Mouse (Mus musculus): Measurements from ENCODE around the gene Sec31b.

Gene Sec31b

DNA sequence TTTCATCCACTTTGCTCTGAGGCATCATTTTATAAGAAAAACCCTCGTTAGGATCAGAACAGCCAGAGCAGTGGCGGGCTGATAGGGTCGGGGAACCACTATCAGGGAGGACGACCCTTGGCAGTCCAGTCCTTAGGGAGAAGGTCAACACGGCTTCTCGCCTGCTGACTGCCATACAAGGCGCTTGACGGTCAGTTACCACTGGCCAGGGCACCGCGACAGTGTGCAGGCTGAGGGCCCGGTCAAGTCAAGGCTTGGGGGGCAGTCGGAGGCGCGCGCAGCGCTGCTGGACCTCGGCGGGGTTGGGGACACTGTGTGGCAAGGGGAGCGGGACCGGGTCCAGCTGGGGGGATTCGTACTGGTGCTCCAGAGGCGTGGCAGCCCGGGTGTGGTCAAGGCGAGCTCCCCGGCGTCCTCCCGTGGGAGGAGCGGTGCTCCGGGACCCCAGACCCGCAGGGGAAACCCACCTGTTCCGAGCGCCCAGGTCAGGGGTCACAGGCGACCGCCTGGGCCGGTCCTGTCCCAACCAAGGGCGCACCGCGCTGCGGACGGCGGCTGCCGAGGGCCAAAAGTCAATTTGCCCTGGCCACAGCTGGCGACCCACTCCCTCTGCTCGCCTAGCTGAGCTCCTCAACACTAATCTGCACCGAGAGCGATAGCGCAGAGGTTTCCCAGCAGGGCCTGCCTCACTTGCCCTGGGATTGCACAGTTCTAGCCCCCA, at the start of gene Sec31b:
Sec31b (minus strand) TSS at position 544 of the 721 bp plus-strand sequence.
- DNase-seq (ENCODE audit: low read depth, low spot score) = peak; percentile 54

DNA sequence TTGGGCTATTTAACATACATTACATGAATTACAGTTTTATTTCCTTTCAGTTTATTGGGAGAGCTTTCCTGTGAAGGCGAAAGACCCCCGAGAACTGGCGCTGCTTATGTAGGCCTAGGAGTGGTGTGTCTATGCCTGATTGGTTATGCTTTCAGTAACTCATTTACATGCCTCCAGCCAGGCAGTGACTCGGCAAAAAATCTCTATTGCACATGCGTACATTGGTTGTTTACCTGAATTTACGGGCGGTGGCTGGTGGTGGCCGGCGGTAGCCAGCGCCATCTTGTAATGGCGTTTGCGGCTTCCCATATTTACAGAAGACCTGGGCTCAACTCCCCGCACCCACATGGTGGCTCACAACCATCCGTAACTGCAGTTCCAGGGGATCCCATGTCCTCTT, 48.5 kb upstream of the Sec31b start:
- DNase-seq (ENCODE audit: low read depth, low spot score) = no peak

DNA sequence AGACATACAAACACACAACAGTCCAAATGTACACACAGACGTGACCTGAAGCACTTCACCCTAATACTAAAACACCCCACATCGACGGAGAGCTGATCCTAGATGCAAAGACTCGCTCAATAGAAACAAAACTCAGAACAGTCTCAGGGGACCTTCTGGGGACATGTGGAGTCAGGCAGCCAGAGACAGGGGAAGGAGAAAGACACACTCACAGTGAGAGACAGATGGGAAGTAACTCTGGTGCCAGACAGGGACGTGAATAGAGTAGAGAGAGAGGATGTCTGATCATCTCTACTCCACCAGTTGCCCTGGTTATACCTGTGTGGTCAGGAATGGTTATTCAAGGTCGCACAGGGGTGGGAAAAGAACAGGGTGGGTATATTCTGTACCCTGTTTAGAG, 46.0 kb upstream of the Sec31b start:
- no peak for DNase-seq (ENCODE audit: low read depth, low spot score)

DNA sequence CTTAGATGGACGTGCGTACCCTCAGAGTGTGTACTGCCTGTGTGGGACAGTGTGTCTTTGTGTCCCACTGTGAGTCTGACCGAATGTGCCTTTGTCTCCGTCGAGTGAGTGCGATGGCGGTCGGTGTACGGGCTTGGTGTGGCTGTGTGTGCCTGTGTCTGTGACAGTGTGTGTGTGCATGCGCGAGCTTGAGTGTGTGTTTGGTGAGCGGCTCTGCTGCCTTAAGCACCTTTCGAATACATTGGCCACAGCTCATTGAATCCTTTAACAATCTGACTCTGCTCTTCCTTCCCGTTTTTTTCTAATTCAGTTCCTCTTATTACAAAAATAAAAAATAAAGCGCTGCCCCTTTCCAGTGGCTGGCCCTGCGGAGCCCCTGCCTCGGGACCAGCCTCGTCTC, 45.3 kb upstream of the Sec31b start:
- no peak for DNase-seq (ENCODE audit: low read depth, low spot score)

DNA sequence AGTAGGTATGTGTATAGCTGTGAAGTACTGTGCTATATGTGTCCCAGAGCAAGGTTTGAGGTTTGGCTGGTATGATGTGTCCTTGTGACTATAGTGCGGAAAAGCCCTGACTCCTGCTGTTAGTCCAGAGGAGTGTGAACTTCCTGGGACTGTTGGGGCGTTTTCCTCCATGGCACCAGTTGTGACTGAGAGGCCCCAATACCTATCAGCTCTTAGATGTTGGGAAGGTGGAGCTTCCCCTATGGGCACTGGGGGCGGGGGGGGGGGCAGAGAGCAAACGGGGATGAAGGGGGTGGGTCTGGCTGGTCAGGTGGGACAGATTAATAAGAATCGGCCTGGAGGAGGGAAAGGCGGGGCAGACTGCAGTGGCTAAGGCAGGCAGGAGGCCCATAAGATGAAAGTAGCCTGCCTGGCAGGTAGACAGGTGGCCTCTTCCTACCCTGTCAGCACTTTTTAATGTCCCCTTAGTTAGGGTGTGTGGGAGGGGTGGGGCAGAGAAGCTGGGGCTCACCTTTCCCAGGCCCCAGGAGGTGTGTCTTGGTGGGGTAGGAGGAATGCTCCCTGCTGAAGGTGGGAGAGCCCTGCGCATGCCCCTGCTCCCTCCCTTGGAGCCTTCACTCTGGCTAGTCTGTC, 44.0 kb upstream of the Sec31b start:
- no peak for DNase-seq (ENCODE audit: low read depth, low spot score)

DNA sequence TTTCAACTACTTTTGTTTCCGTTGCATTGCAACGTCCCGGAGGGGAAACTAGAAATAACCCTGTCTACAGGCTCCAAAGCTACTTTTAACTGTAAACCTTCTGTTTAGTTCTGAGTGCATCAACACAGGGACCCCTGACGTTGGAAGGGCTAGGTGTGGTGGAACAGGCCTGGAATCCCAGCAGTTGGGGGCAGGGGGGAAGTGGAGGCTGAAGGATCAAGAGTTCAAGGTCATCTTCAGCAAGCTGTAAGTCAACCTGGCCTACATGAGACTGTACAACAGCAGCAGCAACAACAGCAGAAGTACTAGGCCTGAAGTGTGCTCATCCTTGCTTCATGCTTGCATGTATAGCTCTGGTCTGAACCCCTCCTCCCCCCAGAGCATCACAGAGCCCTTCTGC, 42.4 kb upstream of the Sec31b start:
- no peak for DNase-seq (ENCODE audit: low read depth, low spot score)

DNA sequence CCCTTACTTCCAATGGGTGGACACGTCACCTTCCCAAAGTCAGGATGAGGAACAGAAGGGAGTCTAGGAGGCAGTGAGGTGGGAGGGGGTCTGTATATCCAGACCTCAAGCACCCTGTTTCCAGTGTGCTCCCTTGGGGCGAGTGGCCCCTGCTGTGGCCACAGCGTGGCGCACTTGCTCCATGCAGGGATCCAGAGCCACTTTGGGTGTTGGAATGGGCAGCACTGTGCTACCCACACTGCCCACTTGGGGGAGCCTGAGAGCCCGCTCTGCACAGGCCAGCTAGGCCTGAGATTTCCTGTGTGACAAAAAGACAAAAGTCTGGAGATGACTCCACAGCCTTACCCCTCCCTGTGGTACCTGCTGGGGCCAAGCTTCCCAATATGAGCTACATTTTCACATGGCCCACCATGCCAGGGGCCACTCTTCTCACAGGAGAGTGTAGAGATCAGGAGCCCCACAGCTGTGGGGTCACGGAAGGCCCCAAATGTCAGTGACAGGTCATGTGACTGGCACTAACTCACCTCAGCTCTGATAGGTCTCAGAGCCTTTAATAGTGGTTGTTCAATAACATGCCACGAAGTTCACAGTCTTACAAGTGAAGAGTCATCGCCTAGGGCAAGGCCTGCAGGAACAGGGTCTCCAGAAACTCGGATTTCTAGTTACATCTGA, 37.1 kb upstream of the Sec31b start:
- peak; percentile 72 for DNase-seq (ENCODE audit: low read depth, low spot score)

DNA sequence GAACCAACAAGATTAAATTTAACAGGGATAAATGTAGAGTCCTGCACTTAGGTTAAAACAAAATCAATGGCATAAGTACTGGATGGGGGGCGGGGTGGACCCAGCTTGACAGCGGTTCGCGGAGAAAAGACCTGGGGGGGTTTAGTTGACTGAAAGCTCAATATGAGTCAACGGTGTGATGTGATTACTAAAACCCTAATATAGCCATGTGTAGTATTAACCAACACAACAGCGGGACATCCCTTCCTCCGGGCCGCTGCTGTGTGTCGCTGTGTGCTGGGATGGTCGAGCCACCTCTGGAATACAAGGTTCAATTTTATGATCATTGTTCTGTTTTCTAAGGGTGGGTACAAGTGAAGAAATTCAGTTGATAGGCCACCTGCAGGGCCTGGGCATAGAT, 36.4 kb upstream of the Sec31b start:
- DNase-seq (ENCODE audit: low read depth, low spot score) = no peak

DNA sequence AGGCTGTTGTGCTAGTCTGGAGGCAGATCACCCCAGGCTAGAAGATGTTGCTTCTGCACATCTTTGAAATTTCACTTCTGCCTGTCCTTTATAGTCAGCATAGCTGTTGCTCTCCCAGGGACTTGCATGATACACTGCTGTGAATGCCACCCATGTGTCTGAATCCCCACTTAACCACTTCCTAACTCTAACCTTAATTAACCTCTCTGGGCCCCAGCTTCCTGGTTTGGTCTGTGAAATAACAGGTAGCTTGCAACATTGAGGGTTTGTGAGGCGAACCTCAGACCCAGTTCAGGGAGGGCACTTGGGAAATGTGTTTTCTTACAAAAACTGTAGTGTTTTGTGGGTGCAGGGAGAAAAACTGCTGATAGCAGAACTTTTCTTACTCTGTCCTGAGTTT, 32.4 kb upstream of the Sec31b start:
- DNase-seq (ENCODE audit: low read depth, low spot score) = no peak

DNA sequence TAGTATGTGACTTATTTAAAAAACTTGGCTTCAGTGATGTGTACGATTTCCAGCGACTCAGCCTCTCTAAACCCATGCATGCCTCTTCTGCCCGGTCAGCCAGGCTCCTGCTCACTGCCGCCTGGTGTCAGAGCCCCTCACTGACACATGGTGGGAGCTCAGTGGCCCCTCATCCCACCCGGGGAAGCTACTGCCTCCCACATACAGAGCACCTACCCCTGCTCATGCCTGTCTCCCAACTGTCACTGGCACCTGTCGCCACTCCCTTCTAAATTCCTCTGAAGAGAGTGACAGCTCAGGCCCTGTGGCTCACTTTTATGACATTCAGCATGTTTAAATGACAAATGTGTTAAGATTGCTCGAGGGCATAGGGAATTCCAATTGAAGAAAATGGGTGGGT, 30.6 kb upstream of the Sec31b start:
- DNase-seq (ENCODE audit: low read depth, low spot score) = no peak

DNA sequence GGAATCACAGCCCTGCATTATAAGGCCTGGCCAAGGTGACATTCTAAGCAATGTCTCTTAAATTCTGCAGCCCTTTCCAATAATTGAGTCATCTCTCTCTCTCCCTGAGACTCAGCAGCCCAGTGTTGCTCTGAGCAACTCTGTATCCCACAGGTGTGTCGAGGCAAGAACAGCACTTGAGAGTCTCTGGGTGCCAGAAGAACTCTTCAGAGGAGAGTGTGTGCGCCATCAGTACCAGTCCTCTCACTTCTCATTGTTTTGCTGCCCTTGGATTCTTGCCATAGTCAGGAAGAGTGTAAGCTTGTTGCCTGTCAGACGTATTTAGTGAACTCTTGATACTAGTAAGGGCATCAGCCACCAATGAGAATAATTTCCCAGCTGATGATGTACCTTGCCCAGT, 22.1 kb upstream of the Sec31b start:
- no peak for DNase-seq (ENCODE audit: low read depth, low spot score)

DNA sequence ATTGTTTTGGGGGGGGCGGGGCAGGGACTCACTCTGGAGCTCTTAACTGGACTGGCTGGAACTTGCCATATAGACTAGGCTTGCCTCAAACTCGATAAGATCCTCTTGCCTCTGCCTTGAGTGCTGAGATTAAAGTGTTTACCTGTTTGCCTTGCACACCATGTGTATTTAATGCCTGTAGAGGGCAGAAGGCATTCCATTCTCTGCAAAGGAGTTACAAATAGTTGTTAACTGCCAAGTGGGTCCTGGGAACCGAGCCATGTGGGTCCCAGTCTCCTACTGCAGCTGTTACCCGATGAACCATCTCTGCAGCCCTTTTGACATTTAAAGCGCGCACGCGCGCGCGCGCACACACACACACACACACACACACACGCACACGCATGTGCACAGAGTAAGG, 18.3 kb upstream of the Sec31b start:
- no peak for DNase-seq (ENCODE audit: low read depth, low spot score)

DNA sequence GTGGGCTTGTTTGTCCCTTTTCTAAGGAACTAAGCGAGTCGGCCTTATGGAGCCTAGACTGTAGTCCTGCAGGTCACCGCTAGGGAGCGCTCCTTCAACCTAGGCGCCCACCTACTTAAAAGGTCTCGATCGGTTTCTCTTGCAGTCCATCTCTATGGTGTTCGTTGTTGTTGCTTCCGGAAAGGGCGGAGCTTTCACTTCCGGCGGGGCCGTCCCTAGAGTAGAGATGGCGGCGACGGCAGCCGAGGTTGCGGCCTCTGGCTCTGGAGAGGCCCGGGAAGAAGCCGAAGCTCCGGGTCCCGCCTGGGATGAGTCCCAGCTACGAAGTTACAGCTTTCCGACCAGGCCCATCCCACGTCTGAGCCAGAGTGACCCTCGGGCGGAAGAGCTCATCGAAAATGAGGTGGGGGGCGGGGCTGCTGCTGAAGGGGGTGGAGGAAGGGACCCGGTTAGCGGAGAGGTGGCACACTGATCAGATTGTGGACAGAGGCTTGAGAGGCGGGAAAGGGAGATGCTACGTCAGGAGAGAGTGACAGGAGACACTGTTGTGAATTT, 17.1 kb upstream of the Sec31b start, which contains the start of gene Hif1an:
Hif1an (plus strand) TSS at position 199 of the 555 bp plus-strand sequence.
- peak; percentile 93 for DNase-seq (ENCODE audit: low read depth, low spot score)

DNA sequence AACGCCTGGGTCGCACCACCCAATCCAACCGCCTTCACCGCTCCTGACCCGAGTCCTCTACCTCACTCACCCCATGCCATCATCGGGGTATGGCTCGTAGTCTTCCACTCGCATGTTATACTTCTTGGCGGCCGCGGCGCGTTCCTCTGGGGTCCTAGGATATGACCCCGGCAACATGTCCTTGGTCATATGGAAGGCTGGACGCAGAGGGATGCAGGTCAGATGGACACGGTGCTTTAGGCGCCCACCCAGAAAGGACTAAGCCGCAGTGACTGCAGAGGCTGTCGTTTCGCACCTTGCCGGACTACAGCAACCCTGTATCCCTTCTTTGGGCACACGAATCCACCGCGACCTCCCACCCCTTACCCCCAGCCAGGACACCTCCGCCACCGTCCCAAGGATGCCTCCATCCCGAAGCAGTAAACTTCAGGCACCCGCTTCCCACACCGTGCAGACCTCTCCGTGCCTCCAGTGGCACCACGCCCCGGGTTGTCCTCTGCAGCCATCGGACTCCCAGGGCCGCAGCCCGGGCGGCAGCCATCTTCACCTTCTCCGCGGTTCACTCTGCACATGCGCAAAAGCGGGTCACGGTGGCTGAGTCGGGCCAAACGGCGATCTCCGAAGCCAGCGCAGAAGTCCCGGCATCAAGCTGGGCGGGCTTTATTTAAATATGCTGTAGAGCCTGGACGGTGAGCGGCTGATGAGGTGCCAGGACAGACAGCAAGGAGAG, 9.4 kb upstream of the Sec31b start, which contains the start of gene Ndufb8:
Ndufb8 (minus strand) TSS at position 580 of the 730 bp plus-strand sequence.
- DNase-seq (ENCODE audit: low read depth, low spot score) = peak; percentile 92

DNA sequence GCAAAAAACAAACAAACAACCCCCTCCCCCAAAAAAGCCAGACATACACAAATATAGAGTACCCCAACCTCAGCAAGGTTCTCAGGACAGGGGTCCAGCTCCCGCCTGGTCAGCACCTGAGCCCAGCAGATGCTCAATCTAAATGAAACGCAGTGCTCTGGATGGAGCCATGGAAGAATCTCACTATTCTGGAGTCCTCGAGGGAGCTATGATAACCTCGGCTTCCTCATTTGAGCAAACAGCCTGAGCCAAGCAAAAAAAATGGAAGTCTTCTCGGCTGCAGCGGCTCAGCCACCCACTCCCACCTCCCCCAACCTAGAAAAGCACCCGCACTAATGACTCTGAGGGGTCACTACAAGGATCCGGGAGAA, 8.8 kb upstream of the Sec31b start:
- DNase-seq (ENCODE audit: low read depth, low spot score) = no peak

DNA sequence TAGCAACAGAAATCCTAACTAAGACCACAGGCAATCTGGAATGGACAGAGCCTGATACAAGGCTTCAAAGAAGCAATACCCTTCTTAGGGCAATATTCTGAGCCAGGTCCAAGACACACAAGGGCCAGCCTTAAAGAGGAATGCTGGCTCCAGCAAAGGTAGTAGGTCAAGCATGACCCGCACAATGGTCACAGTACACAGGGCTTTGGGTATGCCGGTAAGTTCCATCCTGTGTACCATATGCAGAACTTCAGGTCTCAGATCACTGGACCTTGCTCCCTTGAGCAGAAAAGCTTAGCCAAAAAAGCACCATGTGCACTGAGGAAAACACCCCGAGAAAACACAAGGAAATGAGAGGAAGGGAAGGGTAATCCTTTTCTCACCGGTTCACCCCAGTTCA, 7.6 kb upstream of the Sec31b start:
- no peak for DNase-seq (ENCODE audit: low read depth, low spot score)

DNA sequence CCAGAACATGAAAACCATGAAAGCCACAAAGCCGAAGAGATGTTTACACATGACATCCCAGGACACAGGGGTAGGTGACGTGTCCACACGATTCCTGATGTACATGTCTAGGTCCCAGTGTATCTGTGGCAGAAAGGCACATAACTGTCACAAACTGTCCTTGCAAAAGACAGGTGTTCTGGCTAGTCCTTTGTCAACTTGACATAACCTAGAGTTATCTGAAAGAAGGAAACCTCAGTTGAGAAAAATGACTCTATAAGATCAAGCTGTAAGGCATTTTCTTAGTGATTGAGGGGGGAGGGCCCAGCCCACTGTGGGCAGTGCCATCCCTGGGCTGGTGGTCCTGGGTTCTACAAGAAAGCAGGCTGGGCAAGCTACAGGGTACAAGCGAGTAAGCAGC, 7.1 kb upstream of the Sec31b start, which contains the start of gene Gm20538:
Gm20538 (minus strand) TSS at position 101 of the 400 bp plus-strand sequence.
- no peak for DNase-seq (ENCODE audit: low read depth, low spot score)

DNA sequence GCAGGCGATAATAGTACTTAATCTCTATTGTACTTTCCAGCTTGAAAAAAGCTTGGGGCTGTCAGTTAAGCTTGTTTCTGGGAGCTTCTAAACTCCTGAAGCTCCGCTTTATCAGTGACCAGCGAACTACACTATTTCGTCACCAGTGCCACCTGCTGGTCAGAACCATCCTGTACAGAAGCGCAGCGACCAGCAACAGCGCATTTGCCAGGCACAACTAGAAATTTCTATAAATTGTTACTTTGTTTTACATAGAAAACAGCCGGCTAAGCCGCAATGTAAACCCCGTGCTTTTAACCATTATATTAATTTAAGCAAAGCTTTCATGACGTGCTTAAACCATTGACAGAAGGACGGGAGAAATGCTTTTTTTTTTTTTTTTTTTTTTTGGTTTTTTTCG, 889 bp downstream of the Sec31b start:
- DNase-seq (ENCODE audit: low read depth, low spot score) = peak; percentile 71

DNA sequence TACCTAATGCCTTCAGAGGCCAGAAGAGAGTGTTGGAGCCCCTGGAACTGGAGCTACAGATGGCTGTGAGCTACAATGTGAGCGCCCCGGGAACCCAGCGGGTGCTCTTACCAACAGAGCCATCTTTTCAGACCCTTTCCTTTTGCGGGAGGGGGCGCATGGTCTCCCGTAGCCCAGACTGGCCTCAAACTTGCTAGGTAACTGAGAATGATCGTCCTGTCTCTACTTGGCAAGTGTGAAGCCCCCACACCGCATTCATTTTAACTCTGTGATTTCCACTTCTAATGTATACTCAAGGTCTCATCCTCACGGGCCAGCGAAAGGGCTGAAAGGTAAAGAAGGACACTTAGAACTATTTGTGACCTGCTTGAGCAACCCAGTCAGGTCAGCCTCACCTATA, 1.3 kb downstream of the Sec31b start:
- DNase-seq (ENCODE audit: low read depth, low spot score) = no peak

DNA sequence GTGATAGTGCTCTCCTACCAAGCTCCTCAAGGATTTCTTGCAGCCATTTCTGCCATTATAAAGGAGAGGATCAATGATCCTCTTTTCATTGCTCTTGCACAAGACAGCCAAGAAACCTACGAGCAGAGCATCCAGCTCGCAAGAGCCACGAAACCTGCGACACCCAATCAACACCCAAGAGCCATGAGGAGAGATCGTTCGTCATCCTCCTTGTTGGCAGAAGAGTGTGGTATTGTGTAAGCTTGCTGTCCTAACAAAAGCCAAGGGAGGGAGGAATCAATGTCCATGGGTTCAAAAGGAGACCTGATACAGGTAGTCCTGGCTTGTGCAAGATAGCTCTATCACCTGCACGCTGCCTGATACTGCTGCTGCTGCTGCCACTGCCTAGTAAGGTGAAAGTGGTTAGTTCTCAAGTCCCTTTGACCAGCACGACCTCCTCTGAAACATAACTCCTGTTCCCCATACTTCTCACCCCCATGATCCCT, 2.9 kb downstream of the Sec31b start:
- DNase-seq (ENCODE audit: low read depth, low spot score) = no peak

DNA sequence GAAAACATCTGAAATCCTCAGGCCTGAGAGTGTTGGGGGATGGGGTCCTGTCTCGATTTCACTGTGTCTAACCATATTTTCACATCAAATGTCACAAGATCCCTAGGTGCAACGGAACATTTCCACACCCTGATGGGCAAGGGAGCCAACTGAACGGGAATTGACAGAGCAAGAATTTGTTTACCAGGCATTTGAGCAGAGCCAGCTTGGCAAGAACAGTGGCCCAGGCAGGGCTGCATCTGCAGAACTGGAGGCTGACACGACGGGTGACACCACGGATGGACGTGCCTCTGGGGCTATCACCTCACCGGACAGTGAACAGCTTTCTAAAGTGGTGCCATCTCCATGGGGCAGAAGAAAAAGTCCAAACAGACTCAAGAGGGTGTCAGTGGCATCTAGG, 8.2 kb downstream of the Sec31b start:
- DNase-seq (ENCODE audit: low read depth, low spot score) = peak; percentile 53

DNA sequence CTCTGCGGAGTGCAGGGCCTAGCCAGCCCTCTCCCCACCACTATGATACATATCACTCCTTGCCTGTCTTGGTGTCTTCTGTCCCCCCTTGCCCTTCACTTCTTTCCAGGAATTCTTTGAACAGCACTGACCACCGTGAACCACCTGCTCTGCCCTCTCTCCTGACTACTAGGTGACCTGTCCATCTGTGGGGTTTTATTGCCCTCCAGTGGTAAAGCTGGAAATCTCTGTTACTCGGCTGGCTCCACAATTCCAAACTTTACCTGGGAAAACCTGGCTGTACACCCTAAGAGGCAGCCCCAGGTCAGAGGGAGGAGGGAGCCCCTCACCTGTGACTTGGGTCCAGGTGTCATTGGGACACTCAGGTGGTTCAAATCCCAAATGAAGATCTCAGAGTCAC, 10.3 kb downstream of the Sec31b start:
- no peak for DNase-seq (ENCODE audit: low read depth, low spot score)

Data from skeletal muscle tissue, adult 2 months (tissue).